Mouse (Mus musculus) liver, embryonic 11.5 days (tissue): ENCODE measurements around the gene Rnf169. TPM values are rescaled to one million over a fixed set of nuclear protein-coding genes. Genes with fewer than 3 reads are reported as not detected.

Experiments
- polyA plus RNA-seq: library from polyadenylated mRNA; unstranded; fragments of >200 nt; fragmentation: Nextera tagmentation; extraction: Ambion mirVana; gene quantifications from 2 replicates; pipeline ENCODE4 v1.2.1, GENCODE M21; 2014

The Rnf169 gene
- polyA plus RNA-seq, 1 experiment from 2014 or later = 4.3 TPM

Other genes with a start within 250 kb of the Rnf169 start
- gene Olfr521, start 216.9 kb downstream of the Rnf169 start, polyA plus RNA-seq = not detected in 2 replicates
- gene Neu3, start 152.0 kb downstream of the Rnf169 start, polyA plus RNA-seq = 5.4 and 5.9 TPM in 2 replicates
- gene Xrra1, start 121.3 kb downstream of the Rnf169 start, polyA plus RNA-seq = 0.10 and 0.17 TPM in 2 replicates
- gene Spcs2, start 117.0 kb downstream of the Rnf169 start, polyA plus RNA-seq = 301 and 312 TPM in 2 replicates
- gene Chrdl2, start 25.7 kb upstream of the Rnf169 start, polyA plus RNA-seq = 0.19 and 0.39 TPM in 2 replicates
- gene Pold3, start 141.1 kb upstream of the Rnf169 start, polyA plus RNA-seq = 94.5 and 95.4 TPM in 2 replicates
- 18.1 and 19.0 TPM in 2 replicates for gene Lipt2, start 178.8 kb upstream of the Rnf169 start, polyA plus RNA-seq
- gene Kcne3, start 196.1 kb upstream of the Rnf169 start, polyA plus RNA-seq = 10.9 and 11.4 TPM in 2 replicates
- 2.6 and 3.0 TPM in 2 replicates for gene Pgm2l1, start 246.9 kb upstream of the Rnf169 start, polyA plus RNA-seq